Mouse (Mus musculus) central nervous system, embryonic 14 days (tissue): ENCODE results near the gene Tmprss9. TPM values are rescaled to one million over a fixed set of nuclear protein-coding genes. Genes with fewer than 3 reads are reported as not detected.

ENCODE experiments used
- polyA plus RNA-seq: library from polyadenylated mRNA; depleted of rRNA; stranded (reverse); fragments of >200 nt; gene quantifications from 2 replicates; pipeline ENCODE4 v1.2.3, GENCODE M21; 2012; rRNA removed

The Tmprss9 gene
- polyA plus RNA-seq: 0.18 and 0.24 TPM in 2 replicates

GRCm38 (mm10) chr10:80871581-80871980, at the start of gene Tmprss9:
Tmprss9 (plus strand) TSS chr10:80871848.

GRCm38 (mm10) chr10:80826151-80827062, 45.2 kb upstream of the Tmprss9 start, which contains the start of gene Oaz1:
Oaz1 (plus strand) TSS chr10:80826656.

GRCm38 (mm10) chr10:80843931-80844547, 27.6 kb upstream of the Tmprss9 start, which contains the start of gene Lingo3:
Lingo3 (minus strand) TSS chr10:80844039.

GRCm38 (mm10) chr10:80854913-80855748, 16.5 kb upstream of the Tmprss9 start, which contains the start of the genes Lsm7 and Sppl2b:
Lsm7 (minus strand) TSS chr10:80855209.
Sppl2b (plus strand) TSS chr10:80855275.

GRCm38 (mm10) chr10:80900318-80901247, 28.9 kb downstream of the Tmprss9 start, which contains the start of gene Timm13:
Timm13 (minus strand) TSS chr10:80900969.

GRCm38 (mm10) chr10:80917779-80918434, 46.3 kb downstream of the Tmprss9 start, which contains the start of gene Lmnb2:
Lmnb2 (minus strand) TSS chr10:80918245.

GRCm38 (mm10) chr10:80929299-80930226, 57.9 kb downstream of the Tmprss9 start, which contains the start of gene Gadd45b:
Gadd45b (plus strand) TSS chr10:80930073.

Other genes with a start within 250 kb of the Tmprss9 start
- 203 and 212 TPM in 2 replicates for gene Csnk1g2, start 249.0 kb upstream of the Tmprss9 start, polyA plus RNA-seq
- gene Btbd2, start 214.8 kb upstream of the Tmprss9 start, polyA plus RNA-seq: 93.0 and 93.8 TPM in 2 replicates
- 87.9 and 92.8 TPM in 2 replicates for gene Mknk2, start 193.7 kb upstream of the Tmprss9 start, polyA plus RNA-seq
- gene Mob3a, start 169.9 kb upstream of the Tmprss9 start, polyA plus RNA-seq: 34.5 and 37.2 TPM in 2 replicates
- 66.3 and 70.4 TPM in 2 replicates for gene Izumo4, start 169.7 kb upstream of the Tmprss9 start, polyA plus RNA-seq
- gene Ap3d1, start 129.6 kb upstream of the Tmprss9 start, polyA plus RNA-seq: 153 and 171 TPM in 2 replicates
- 46.3 and 56.0 TPM in 2 replicates for gene Dot1l, start 116.6 kb upstream of the Tmprss9 start, polyA plus RNA-seq
- gene Sf3a2, start 73.7 kb upstream of the Tmprss9 start, polyA plus RNA-seq: 85.0 and 92.8 TPM in 2 replicates
- gene Plekhj1, start 73.2 kb upstream of the Tmprss9 start, polyA plus RNA-seq: 116 and 118 TPM in 2 replicates
- gene Amh, start 66.6 kb upstream of the Tmprss9 start, polyA plus RNA-seq: 1.4 and 1.5 TPM in 2 replicates
- gene Jsrp1, start 58.4 kb upstream of the Tmprss9 start, polyA plus RNA-seq: 0.48 and 2.0 TPM in 2 replicates
- gene Oaz1, start 45.2 kb upstream of the Tmprss9 start, polyA plus RNA-seq: 683 and 719 TPM in 2 replicates
- 3.6 and 3.8 TPM in 2 replicates for gene Lingo3, start 27.8 kb upstream of the Tmprss9 start, polyA plus RNA-seq
- 387 and 393 TPM in 2 replicates for gene Lsm7, start 16.6 kb upstream of the Tmprss9 start, polyA plus RNA-seq
- 92.4 and 97.1 TPM in 2 replicates for gene Sppl2b, start 16.6 kb upstream of the Tmprss9 start, polyA plus RNA-seq
- gene Timm13, start 29.1 kb downstream of the Tmprss9 start, polyA plus RNA-seq: 220 and 228 TPM in 2 replicates
- 67.4 and 72.6 TPM in 2 replicates for gene Lmnb2, start 46.4 kb downstream of the Tmprss9 start, polyA plus RNA-seq
- gene Gadd45b, start 58.2 kb downstream of the Tmprss9 start, polyA plus RNA-seq: 11.8 and 18.5 TPM in 2 replicates
- 10.9 and 12.3 TPM in 2 replicates for gene Gng7, start 143.1 kb downstream of the Tmprss9 start, polyA plus RNA-seq
- 37.6 and 39.8 TPM in 2 replicates for gene Diras1, start 153.8 kb downstream of the Tmprss9 start, polyA plus RNA-seq
- 53.7 and 54.5 TPM in 2 replicates for gene Slc39a3, start 165.6 kb downstream of the Tmprss9 start, polyA plus RNA-seq
- 278 and 296 TPM in 2 replicates for gene Sgta, start 188.3 kb downstream of the Tmprss9 start, polyA plus RNA-seq
- 68.1 and 69.3 TPM in 2 replicates for gene Thop1, start 198.2 kb downstream of the Tmprss9 start, polyA plus RNA-seq
- gene Creb3l3, start 227.0 kb downstream of the Tmprss9 start, polyA plus RNA-seq: 0.23 and 0.35 TPM in 2 replicates
- 179 and 186 TPM in 2 replicates for gene Map2k2, start 234.1 kb downstream of the Tmprss9 start, polyA plus RNA-seq